Mouse (Mus musculus) Muller cell, postnatal 12 days (primary cell): ENCODE data around the gene Abca4.

Experiments used
- DNase-seq: peaks from one replicate; pipeline ENCODE4 v3.0.0-alpha.2; 2015; ENCODE audit errors: inconsistent ontology term

Gene Abca4

GRCm38 (mm10) chr3:122170621-122171309 is 126.5 kb downstream of the Abca4 start:
- DNase-seq: no peak

- DNase-seq: no peak
Observed at GRCm38 (mm10) chr3:122173526-122174150, 129.4 kb downstream of the Abca4 start.

DNA sequence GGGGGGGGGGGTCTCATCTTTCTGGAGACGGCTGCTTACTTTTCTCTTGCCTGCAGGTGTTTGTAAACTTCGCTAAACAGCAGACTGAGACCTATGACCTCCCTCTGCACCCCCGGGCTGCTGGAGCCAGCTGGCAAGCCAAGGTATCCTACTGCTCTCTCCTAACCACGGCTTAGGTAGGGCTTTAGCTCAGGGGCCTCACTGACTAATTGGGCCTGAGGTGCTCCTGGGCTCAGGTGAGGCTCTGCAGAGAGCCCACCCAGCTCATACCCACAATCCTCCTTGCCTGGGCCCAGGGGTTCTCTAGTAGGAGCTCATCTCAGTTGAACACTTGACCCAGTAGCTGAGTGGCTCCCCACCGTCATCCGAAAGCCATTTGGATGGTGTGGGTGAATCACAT is 131.8 kb downstream of the Abca4 start:
- DNase-seq: no peak

DNA sequence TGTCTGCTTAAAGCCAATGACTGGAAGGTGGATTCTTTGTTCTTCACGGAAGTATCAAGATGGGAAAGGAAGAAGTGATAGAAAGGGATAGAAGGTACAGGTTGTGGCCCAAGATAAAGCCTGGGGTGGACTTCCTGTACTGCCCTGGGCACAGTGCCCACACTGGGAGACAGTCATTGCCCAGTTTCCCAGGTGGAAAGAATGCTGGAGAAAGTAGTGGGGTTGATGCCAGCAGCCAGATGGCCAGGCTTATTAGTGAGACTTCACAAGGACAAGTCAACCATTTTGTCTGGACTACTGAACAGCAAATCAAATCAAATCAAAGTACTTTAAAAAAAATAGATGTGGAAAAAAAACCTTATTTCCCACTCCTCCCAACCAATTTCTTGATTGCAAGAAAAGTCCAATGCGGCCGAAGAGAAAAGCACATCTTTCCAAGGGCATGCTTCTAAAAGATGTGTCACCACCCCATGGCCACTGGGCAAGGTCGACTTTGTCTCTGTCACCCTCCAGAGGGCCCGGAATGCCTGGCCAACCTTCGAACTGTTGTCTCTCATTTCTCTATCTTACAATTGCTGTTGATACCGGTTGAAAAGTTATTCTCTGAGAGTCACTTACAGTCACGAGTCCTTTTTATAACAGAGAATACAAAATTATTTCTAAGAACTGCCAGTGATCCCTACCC is 132.6 kb downstream of the Abca4 start:
- DNase-seq: peak; percentile 49

DNA sequence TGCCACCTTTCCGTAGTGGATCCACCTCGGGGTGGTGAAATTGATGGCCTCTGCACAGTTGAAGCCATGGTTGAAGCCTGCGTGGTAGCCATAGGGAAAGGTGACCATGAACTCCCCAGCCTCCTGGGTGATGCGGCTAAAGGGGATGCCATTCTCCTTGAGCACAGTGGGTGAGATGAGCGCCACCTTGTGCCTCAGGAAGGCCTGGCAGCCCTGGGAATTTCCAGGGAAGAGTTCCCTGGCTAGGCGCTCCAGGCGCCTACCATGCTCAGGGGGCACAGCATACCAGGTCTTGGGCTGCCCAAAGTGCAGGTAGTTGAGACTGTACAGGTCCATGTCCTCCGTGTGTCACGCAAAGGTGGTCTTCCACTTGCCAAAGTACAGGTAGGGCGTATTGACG is 139.9 kb downstream of the Abca4 start:
- DNase-seq: no peak

DNA sequence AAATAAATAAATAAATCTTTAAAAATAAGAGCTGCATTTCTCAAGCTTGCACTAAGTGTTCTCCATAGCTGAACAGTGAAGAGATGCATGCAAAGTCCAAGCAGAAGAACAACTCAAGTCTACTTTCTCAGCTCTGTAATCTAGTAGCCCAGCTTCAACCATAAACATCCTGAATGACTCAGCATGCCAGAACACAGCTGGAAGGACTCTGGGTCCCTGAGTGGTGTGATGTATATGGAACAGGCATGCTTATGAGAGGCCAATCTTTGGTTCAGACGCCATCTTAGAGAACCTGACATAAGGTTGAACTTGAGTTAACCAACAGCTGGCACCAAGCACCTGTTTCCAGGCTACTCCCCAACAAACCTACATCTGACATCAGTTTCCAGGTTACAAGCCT is 142.7 kb downstream of the Abca4 start:
- DNase-seq: no peak

DNA sequence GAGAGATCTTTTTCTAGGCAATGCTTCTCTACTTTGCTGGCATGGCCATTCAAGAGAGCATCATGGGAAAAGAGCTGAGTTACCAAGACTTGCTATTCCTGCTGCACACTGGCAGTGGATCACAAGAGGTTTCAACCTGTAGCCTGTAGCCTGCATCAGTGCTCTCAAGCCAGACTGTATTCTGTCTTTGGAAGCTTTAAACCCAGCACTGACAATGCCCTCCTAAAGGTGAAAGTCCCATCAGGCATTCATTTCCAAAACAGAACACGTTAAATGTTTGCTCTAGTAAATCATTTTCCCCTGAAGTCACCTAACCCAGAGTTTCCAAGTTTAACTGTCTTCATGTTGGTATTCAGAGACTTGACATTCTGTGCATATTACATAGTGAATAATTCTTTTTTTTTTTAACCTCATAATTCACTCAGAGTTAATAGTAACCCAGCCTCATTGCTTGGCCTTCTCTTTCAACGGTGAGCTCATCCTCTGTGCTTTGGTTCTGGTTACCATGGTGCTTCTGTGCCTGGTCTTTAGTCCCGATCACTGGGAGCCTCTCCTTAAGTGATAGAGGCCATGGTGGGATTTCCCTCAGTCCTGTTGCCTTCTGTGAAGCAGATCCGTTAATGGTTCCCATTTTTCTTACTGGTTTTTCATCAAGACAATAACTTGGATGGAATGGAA is 152.5 kb downstream of the Abca4 start:
- no peak for DNase-seq

DNA sequence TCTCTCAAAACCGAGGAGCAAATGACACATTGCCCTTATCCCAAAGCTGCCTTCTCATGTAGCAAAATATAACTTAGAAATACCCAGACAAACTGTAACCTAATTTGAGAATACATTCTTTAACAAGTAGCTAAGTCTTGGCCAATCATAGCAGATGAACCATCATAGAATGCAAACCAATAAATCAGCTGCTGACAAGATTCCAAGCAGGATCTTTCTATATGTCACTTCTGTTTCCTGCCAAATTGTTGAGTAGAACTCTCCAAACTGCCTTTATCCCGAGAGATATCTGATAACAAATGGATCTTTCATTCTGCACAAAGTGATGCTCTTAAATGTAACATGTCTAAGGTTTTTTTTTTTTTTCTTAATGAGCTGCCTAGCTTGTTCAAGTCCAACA is 154.3 kb downstream of the Abca4 start:
- peak; percentile 16 for DNase-seq

- peak; percentile 74 for DNase-seq
Observed at GRCm38 (mm10) chr3:122198966-122199381, 154.7 kb downstream of the Abca4 start.

DNA sequence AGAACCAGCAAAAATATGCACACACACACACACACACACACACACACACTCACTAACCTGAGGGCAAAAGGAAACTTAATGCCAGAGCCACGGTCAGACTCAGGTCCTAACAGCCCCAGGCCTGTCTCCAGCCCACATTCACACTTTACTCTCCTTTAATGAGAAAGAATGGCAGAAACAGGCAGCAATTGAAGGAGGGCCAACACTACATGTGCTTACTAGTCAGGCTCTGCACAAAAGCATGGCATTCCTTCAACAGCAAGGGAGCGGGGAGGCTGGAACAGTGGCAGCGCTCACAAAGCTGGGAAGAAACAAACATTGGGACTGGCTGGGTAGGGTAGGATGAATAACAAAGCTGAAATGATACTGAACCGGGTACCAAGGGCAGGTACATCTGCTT is 155.4 kb downstream of the Abca4 start:
- DNase-seq: peak; percentile 73

DNA sequence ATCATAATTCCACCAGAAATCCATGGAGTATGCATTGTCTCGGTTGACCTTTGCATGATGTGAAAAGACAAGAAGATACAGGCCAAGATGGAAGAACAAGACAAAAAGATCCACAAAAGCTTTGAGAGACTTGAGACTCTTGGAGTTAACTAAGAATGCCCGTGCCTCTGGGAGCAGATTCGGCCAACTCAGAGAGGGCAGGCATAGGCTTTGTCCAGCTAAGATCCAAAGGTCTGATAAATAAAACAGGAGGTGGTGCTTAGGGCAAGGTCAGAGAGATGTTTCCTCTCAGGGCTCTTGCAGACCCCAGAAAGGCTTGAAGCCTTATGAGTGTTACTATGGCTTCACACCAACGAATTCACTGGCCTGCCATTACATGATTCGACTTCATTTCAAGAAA is 155.8 kb downstream of the Abca4 start:
- DNase-seq: peak; percentile 11

GRCm38 (mm10) chr3:122200447-122200846 is 156.2 kb downstream of the Abca4 start:
- DNase-seq: peak; percentile 25

GRCm38 (mm10) chr3:122202307-122202732 is 158.1 kb downstream of the Abca4 start:
- no peak for DNase-seq

DNA sequence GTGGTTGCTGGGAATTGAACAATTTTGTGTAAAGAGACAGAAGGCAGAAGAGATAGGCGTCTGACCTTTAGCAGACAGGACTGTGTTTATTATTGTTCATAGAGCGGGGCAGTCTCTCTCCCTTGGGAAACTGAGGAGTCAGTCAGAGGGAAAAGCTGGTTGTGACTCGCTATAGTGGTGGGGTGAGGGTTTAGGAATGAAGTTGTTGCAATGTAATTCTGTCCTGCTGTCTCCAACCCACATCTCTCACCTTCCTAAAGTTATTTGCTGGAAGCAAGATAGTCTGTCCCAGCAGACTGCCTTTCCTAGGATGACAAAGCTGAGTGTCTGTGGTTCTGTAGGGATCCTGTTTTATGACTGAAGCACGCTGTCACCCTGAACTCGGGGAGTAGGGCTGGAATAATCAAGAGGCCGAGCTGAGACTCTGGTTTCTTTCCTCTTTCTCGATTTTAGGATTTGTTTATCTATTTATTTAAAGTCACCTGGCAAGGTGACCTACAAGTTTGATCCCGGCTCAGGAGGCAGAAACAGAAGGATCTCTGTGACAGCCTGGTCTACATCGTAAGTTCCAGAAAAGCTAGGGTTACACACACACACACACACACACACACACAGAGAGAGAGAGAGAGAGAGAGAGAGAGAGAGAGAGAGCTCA is 159.6 kb downstream of the Abca4 start:
- no peak for DNase-seq

DNA sequence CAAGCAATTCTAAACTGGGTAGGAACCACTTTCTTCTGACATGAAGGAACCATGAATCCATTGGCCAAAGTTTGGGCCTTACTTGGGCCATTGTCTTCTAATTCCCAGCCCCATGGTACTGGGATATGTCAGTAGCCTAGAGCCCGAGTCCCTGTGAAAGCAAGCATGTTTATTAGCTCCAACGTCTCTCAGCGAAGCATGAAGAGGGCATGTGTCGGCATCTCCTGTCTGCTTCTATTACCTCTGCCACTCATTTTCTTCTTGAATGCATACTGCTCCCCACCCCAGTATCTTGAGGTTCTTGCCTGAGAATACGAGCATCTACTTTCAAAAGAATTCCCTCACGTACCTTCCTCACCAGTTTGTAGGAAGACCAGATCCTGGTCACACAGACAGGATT is 161.5 kb downstream of the Abca4 start:
- DNase-seq: no peak

DNA sequence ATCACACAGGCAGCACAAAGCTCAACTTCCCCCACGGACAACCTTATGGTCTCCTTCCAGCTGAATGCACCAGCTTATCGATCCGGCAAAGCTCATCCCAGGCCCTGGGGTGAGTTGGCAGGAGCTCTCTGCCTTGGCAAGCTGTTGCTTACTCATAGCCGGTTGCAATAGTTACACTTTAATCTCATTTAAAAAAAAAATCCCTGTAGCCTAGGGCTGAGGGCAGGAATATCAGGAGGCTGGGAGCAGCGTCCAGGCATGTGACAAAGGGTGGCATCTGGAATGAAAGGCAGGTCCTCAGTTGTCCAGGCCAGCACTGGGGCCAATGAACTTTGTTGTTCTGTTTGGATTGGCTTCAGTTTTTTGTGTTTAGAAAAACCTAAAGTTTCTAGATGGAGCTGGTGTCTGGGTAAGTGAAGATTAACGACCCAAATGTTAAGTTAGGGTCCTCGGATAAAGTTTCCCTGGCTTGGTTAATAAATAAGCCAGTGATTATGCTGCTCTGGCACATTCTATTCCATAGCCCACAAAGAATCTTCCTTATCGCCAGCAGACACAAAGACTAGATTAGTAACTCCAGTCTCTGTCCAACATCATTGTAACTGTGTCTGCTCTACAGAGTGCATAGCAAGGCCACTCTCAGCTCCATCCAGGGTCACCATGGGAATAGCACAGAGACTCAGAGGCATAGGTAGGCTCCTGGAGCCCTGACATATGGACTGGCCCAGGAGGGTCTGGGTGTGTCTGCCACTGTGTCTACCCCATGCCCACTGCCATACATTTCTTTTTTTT is 162.2 kb downstream of the Abca4 start:
- DNase-seq: peak; percentile 83

DNA sequence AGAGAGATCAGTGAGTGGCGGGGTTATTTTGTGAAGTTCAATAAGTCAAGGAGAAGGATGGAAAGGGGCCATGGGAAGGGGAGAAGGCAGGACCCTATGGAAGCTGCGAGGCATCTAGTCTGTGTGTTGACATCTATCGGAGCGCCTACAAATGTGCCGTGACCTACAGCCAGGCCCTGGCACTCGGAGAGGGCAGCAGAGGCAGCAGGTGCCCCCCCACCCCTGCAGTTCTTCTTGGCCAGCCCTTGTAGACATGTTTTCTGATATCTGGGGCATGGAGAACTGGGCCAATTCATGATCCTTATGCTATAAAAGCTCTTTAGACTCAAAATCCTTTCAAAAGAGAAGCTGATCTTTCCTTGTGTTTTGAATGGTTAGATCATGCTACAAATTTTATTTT is 163.5 kb downstream of the Abca4 start:
- DNase-seq: no peak

DNA sequence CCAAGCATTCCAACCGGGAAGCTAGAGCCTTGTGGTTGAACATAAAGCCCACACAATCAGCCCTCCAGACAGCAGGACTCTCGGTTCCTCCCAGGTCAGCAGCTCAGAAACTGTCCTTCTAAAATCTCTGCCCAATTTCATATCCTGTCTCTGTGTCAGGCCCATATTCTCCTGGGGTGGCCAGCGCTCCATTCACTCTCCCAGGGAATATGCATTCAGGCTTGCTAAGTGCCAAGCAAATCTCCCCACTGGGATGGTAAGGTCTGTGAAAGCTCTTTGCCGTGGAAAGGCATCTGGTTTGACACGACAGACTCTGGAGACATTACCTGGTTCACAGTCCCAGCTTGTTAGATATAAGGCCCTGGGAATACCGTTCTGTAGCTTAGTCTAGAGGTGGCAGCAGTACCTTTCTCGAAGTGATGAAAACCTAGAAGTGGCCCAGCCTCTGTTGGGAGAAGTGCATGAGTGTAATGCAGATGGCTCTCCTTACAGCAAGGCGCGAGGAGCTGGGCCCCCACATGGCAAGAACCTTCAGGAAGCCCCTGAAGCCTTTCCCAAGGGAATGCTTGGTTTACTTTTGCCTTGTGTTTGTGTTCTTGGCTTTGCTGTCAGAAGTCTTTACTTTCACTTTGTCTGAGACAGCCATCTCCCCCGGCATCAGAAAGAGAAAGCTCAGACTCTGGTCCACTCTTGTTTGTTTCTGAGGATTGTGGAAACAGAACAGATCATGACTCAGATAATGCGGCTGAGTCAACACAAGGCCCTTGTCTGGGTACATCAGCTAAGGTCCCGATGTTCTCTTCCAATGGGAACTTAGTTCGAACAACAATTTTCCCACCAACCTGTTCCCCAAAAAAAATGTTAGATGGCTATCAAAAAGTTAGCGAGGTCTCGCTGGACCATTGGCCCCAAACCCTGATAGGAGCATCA is 164.3 kb downstream of the Abca4 start:
- DNase-seq: peak; percentile 16

DNA sequence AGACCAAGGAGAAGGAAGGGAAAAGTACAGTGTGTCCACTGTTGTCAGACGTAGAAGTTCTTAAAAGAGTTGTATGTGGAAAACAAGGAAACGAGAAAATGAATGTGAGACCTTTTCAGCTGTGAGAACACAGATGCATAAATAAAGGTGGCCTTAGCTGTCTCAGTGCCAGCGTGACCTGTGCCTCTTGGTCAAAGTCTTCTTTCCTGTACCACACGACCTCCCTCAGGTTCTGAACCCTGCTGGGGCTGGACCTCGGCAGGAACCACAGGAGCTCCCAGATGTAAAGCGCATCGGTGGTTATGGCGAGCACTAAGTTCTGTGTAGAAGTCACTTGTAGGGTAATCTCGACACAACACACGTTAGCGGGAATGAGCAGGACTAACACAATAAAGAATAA is 165.3 kb downstream of the Abca4 start:
- no peak for DNase-seq

DNA sequence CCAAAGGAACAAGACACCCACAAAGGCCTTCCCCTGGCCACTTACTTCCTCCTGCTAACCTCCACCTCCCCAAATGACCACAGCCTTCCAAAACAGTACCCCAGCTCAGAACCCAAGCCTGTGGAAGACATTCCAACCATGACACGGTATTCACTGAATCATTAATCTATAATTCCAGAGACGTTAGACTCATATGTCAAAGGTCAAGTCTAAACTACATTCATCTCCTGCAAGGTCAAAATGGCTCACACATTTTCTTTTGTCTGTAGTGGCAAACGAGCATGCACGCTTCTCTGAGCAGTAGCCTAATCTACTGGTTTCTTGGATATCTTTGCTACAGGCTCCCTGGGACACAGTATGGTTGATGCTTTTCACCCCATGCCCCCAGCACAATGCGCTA is 166.2 kb downstream of the Abca4 start:
- no peak for DNase-seq
